Mouse (Mus musculus) midbrain, embryonic 12.5 days (tissue): Measurements from ENCODE around the gene Anapc16. TPM values are rescaled to one million over a fixed set of nuclear protein-coding genes. Genes with fewer than 3 reads are reported as not detected.

Source experiments
- ATAC-seq: fragments of 200-750 bp; cut with Nextera tagmentation; 2 replicates; pipeline ENCODE4 v1.8.0; 2017; ENCODE audit warnings: low read depth, moderate TSS enrichment, moderate library complexity; ENCODE audit not compliant: low FRiP score
- H3K27ac ChIP-seq: fragments of 300-500 bp; sonication (generic); replicated peaks from 2 replicates; pipeline ENCODE4 v1.5.1; 2016; ENCODE audit warnings: mild to moderate bottlenecking
- H3K27me3 ChIP-seq: fragments of 300-500 bp; sonication (generic); 2 replicates; pipeline ENCODE4 v1.6.1; 2016; ENCODE audit warnings: mild to moderate bottlenecking
- H3K36me3 ChIP-seq: fragments of 300-500 bp; sonication (generic); 2 replicates; pipeline ENCODE4 v1.6.1; 2016
- H3K4me1 ChIP-seq: fragments of 300-500 bp; sonication (generic); 2 replicates; pipeline ENCODE4 v1.6.1; 2016
- H3K4me2 ChIP-seq: fragments of 300-500 bp; sonication (generic); replicated peaks from 2 replicates; pipeline ENCODE4 v1.6.1; 2016; ENCODE audit warnings: mild to moderate bottlenecking, moderate library complexity
- H3K4me3 ChIP-seq: fragments of 300-500 bp; sonication (generic); 2 replicates; pipeline ENCODE4 v1.5.1; 2016; ENCODE audit warnings: mild to moderate bottlenecking
- H3K9ac ChIP-seq: fragments of 300-500 bp; sonication (generic); replicated peaks from 2 replicates; pipeline ENCODE4 v1.6.1; 2016; ENCODE audit warnings: mild to moderate bottlenecking, moderate library complexity
- H3K9me3 ChIP-seq: fragments of 300-500 bp; sonication (generic); 2 replicates; pipeline ENCODE4 v1.6.1; 2016; ENCODE audit warnings: mild to moderate bottlenecking
- WGBS: fragments of 180-500 bp; shearing (Covaris S2); methylation state at CpG from one replicate; pipeline ENCODE4 v1.1.7; 2016; 5-methylcytosine and 5-hydroxymethylcytosine counted together
- polyA plus RNA-seq: library from polyadenylated mRNA; unstranded; fragments of >200 nt; fragmentation: Nextera tagmentation; extraction: Ambion mirVana; gene quantifications from 2 replicates; pipeline ENCODE4 v1.2.1, GENCODE M21; 2016

Gene Anapc16
- polyA plus RNA-seq, 1 experiment from 2014 or later = 115 TPM

- H3K9ac ChIP-seq = no peak overlapping the region
- peaks cover 30% of the 10 kb centered on the region for H3K4me1 ChIP-seq
- peak; percentile 65 for ATAC-seq
- 57% methylated on average over 11 of the region's 11 CpGs for WGBS
- H3K4me3 ChIP-seq = no peak overlapping the region
- no peak overlapping the region for H3K4me2 ChIP-seq
- H3K27ac ChIP-seq = peak overlapping the region; percentile 50
- H3K27me3 ChIP-seq = no peaks in the 10 kb centered on the region
- no peaks in the 10 kb centered on the region for H3K36me3 ChIP-seq
- no peaks in the 10 kb centered on the region for H3K9me3 ChIP-seq
Observed at GRCm38 (mm10) chr10:59978873-59979743, 23.8 kb downstream of the Anapc16 start.

GRCm38 (mm10) chr10:59978401-59978800 lies 24.5 kb downstream of the Anapc16 start:
- H3K27me3 ChIP-seq = no peaks in the 10 kb centered on the region
- peaks cover 35% of the 10 kb centered on the region for H3K4me1 ChIP-seq
- H3K27ac ChIP-seq = peak overlapping the region; percentile 50; the same call in 1 of the 2 replicates
- ATAC-seq = no peak
- 62% methylated on average over 2 of the region's 2 CpGs for WGBS
- no peak overlapping the region for H3K9ac ChIP-seq
- H3K36me3 ChIP-seq = no peaks in the 10 kb centered on the region
- H3K4me3 ChIP-seq = no peak overlapping the region
- H3K4me2 ChIP-seq = no peak overlapping the region
- no peaks in the 10 kb centered on the region for H3K9me3 ChIP-seq

- 90% methylated on average over 5 of the region's 5 CpGs for WGBS
- H3K9me3 ChIP-seq = no peaks in the 10 kb centered on the region
- H3K36me3 ChIP-seq = no peaks in the 10 kb centered on the region
- no peak for ATAC-seq
- H3K4me1 ChIP-seq = peaks cover 35% of the 10 kb centered on the region
- H3K4me2 ChIP-seq = no peak overlapping the region
- H3K27me3 ChIP-seq = no peaks in the 10 kb centered on the region
- H3K4me3 ChIP-seq = no peak overlapping the region
- no peak overlapping the region for H3K27ac ChIP-seq
- no peak overlapping the region for H3K9ac ChIP-seq
Observed at GRCm38 (mm10) chr10:59977715-59978343, 25.1 kb downstream of the Anapc16 start.

GRCm38 (mm10) chr10:59977141-59977540 lies 25.8 kb downstream of the Anapc16 start:
- Histone ChIP-seq H3K4me1 (peaks cover 35% of the 10 kb centered on the region), H3K36me3 (no peaks in the 10 kb centered on the region), H3K27ac (no peak overlapping the region), H3K4me2 (no peak overlapping the region), H3K27me3 (no peaks in the 10 kb centered on the region; the same call in 1 of the 2 replicates), H3K9me3 (no peaks in the 10 kb centered on the region), H3K9ac (no peak overlapping the region), H3K4me3 (no peak overlapping the region)
- no peak for ATAC-seq
- WGBS = 60% methylated on average over 2 of the region's 4 CpGs

GRCm38 (mm10) chr10:59974786-59975185 lies 28.1 kb downstream of the Anapc16 start:
- WGBS = 68% methylated on average over 3 of the region's 3 CpGs
- no peak for ATAC-seq
- Histone ChIP-seq H3K9ac (no peak overlapping the region), H3K27me3 (no peaks in the 10 kb centered on the region; the same call in none of the 2 replicates), H3K4me3 (no peak overlapping the region), H3K4me2 (no peak overlapping the region), H3K4me1 (peaks cover 46% of the 10 kb centered on the region), H3K27ac (peak overlapping the region; percentile 54; the same call in 1 of the 2 replicates), H3K36me3 (no peaks in the 10 kb centered on the region), H3K9me3 (no peaks in the 10 kb centered on the region)

GRCm38 (mm10) chr10:59974191-59974664 lies 28.7 kb downstream of the Anapc16 start:
- Histone ChIP-seq H3K36me3 (no peaks in the 10 kb centered on the region), H3K4me1 (peaks cover 45% of the 10 kb centered on the region), H3K9ac (no peak overlapping the region), H3K27ac (peak overlapping the region; percentile 54), H3K4me2 (no peak overlapping the region), H3K9me3 (no peaks in the 10 kb centered on the region), H3K27me3 (no peaks in the 10 kb centered on the region; the same call in none of the 2 replicates), H3K4me3 (no peak overlapping the region)
- ATAC-seq = no peak
- 14% methylated on average over 6 of the region's 6 CpGs for WGBS

- Histone ChIP-seq H3K4me1 (peaks cover 37% of the 10 kb centered on the region), H3K9ac (no peak overlapping the region)
Observed at GRCm38 (mm10) chr10:59973400-59973799, 29.5 kb downstream of the Anapc16 start.

GRCm38 (mm10) chr10:59972999-59973398 lies 29.9 kb downstream of the Anapc16 start:
- Histone ChIP-seq H3K4me3 (no peak overlapping the region), H3K36me3 (no peaks in the 10 kb centered on the region), H3K4me1 (peaks cover 33% of the 10 kb centered on the region), H3K4me2 (no peak overlapping the region), H3K27ac (0 out of 2 replicates have a peak overlapping the region, but pooled peaks have one; percentile 20), H3K9ac (no peak overlapping the region), H3K9me3 (no peaks in the 10 kb centered on the region), H3K27me3 (no peaks in the 10 kb centered on the region; the same call in none of the 2 replicates)
- 83% methylated on average over 6 of the region's 6 CpGs for WGBS
- no peak for ATAC-seq

More at GRCm38 (mm10) chr10:59973400-59973799, 29.5 kb downstream of the Anapc16 start:
- 79% methylated on average over 4 of the region's 4 CpGs for WGBS
- Histone ChIP-seq H3K27ac (no peak overlapping the region), H3K4me2 (no peak overlapping the region), H3K36me3 (no peaks in the 10 kb centered on the region), H3K27me3 (no peaks in the 10 kb centered on the region; the same call in none of the 2 replicates), H3K4me3 (no peak overlapping the region), H3K9me3 (no peaks in the 10 kb centered on the region)
- ATAC-seq = no peak

- no peak for ATAC-seq
- Histone ChIP-seq H3K27me3 (no peaks in the 10 kb centered on the region; the same call in none of the 2 replicates), H3K4me1 (peaks cover 31% of the 10 kb centered on the region), H3K36me3 (no peaks in the 10 kb centered on the region), H3K9ac (no peak overlapping the region), H3K4me3 (no peak overlapping the region), H3K27ac (0 out of 2 replicates have a peak overlapping the region, but pooled peaks have one; percentile 20), H3K9me3 (no peaks in the 10 kb centered on the region), H3K4me2 (no peak overlapping the region)
- 56% methylated on average over 2 of the region's 2 CpGs for WGBS
Observed at GRCm38 (mm10) chr10:59972534-59972933, 30.4 kb downstream of the Anapc16 start.

- ATAC-seq = no peak
- H3K36me3 ChIP-seq = no peaks in the 10 kb centered on the region
- WGBS = 88% methylated on average over 8 of the region's 8 CpGs
- H3K4me3 ChIP-seq = no peak overlapping the region
- H3K9me3 ChIP-seq = no peaks in the 10 kb centered on the region
- H3K27ac ChIP-seq = no peak overlapping the region
- peaks cover 31% of the 10 kb centered on the region for H3K4me1 ChIP-seq
- no peak overlapping the region for H3K4me2 ChIP-seq
- no peak overlapping the region for H3K9ac ChIP-seq
- no peaks in the 10 kb centered on the region; the same call in none of the 2 replicates for H3K27me3 ChIP-seq
Observed at GRCm38 (mm10) chr10:59971813-59972212, 31.1 kb downstream of the Anapc16 start.

GRCm38 (mm10) chr10:59970450-59971062 lies 32.4 kb downstream of the Anapc16 start:
- peak overlapping the region; percentile 89 for H3K27ac ChIP-seq
- H3K9me3 ChIP-seq = no peaks in the 10 kb centered on the region
- H3K36me3 ChIP-seq = no peaks in the 10 kb centered on the region
- no peaks in the 10 kb centered on the region; the same call in none of the 2 replicates for H3K27me3 ChIP-seq
- H3K4me1 ChIP-seq = peaks cover 38% of the 10 kb centered on the region
- 32% methylated on average over 6 of the region's 6 CpGs for WGBS
- no peak for ATAC-seq
- H3K4me3 ChIP-seq = peak overlapping the region; percentile 53
- H3K9ac ChIP-seq = peak overlapping the region; percentile 81; the same call in 1 of the 2 replicates
- peak overlapping the region; percentile 75 for H3K4me2 ChIP-seq
